Mouse (Mus musculus): ENCODE data around the gene Senp5.
A peak's percentile ranks its signal among the peaks of the same experiment; 100 is the strongest.

DNA sequence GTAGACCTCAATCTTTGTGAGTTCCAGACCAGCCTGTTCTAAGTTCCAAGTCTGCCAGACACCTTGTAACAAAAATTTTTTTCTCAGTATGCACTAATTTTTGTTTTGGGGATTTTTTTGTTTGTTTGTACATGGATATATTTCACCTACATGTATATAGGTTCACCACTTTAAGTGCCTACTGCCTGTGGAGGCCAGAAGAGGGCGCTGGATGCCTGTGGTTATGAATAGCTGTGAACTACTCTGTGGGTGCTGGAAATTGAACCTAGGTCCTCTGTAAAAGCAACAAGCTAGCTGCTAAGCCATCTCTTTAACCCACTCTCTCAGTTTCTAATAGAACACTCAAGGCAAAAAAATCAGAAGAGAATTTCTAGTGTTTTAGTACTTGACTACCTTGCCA, 11.0 kb downstream of the Senp5 start:
- TF ChIP-seq CTCF (conservative IDR thresholded peaks at IDR 0.05; ENCODE audit: low read length), result peak; percentile 67
- TF ChIP-seq NANOG (IDR thresholded peaks at IDR 0.05; ENCODE audit: borderline replicate concordance, low read length), result no peak
- TF ChIP-seq POU5F1 (IDR thresholded peaks at IDR 0.05; ENCODE audit: borderline replicate concordance, low read length), result no peak

Data from E14TG2a.4 (cell line).